Mouse (Mus musculus) thymus, postnatal 4 days (tissue): ENCODE results near the gene Ifna13.

Source experiments
- DNase-seq: peaks from one replicate; pipeline ENCODE4 v3.0.0; 2021

The Ifna13 gene

GRCm38 (mm10) chr4:88644359-88644758, at the start of gene Ifna13:
Gene Ifna13 (minus strand): TSS chr4:88644459.
- no peak for DNase-seq

- DNase-seq = no peak
These were observed 49.1 kb upstream of the Ifna13 start for GRCm38 (mm10) chr4:88693392-88693791.

- no peak for DNase-seq
These were observed 48.3 kb upstream of the Ifna13 start for GRCm38 (mm10) chr4:88692537-88692936.

GRCm38 (mm10) chr4:88691259-88691658, 47.0 kb upstream of the Ifna13 start, which contains the start of gene Ifnab:
Gene Ifnab (minus strand): TSS chr4:88691359.
- DNase-seq = no peak

GRCm38 (mm10) chr4:88683812-88684211, 39.6 kb upstream of the Ifna13 start, which contains the start of gene Ifna2:
Gene Ifna2 (minus strand): TSS chr4:88683912.
- DNase-seq = no peak

GRCm38 (mm10) chr4:88681353-88681752, 37.1 kb upstream of the Ifna13 start:
- DNase-seq = no peak

- peak; percentile 53 for DNase-seq
These were observed 36.1 kb upstream of the Ifna13 start for GRCm38 (mm10) chr4:88680362-88680761.

- DNase-seq = no peak
These were observed 32.6 kb upstream of the Ifna13 start, which contains the start of gene Ifna16 for GRCm38 (mm10) chr4:88676824-88677223. Gene Ifna16 (minus strand): TSS chr4:88676924.

GRCm38 (mm10) chr4:88655461-88655860, 11.2 kb upstream of the Ifna13 start:
- no peak for DNase-seq

GRCm38 (mm10) chr4:88653644-88654043, 9.4 kb upstream of the Ifna13 start:
- no peak for DNase-seq

GRCm38 (mm10) chr4:88642526-88642925, 1.7 kb downstream of the Ifna13 start:
- DNase-seq = no peak

GRCm38 (mm10) chr4:88641077-88641831, 3.0 kb downstream of the Ifna13 start:
- peak; percentile 100 for DNase-seq

- DNase-seq = no peak
These were observed 3.6 kb downstream of the Ifna13 start for GRCm38 (mm10) chr4:88640704-88641076.

GRCm38 (mm10) chr4:88634311-88634710, 9.9 kb downstream of the Ifna13 start, which contains the start of gene C87499:
Gene C87499 (minus strand): TSS chr4:88634411.
- DNase-seq = no peak

- DNase-seq = no peak
These were observed 41.0 kb downstream of the Ifna13 start, which contains the start of gene Ifna12 for GRCm38 (mm10) chr4:88603276-88603675. Gene Ifna12 (minus strand): TSS chr4:88603376.
